Mouse (Mus musculus) heart, adult 8-10 months (tissue): ENCODE results near the gene Mapk8ip3. TPM values are rescaled to one million over a fixed set of nuclear protein-coding genes. Genes with fewer than 3 reads are reported as not detected.

Experiments
- DNase-seq: peaks from one replicate; pipeline ENCODE4 v3.0.0; 2022; ENCODE audit warnings: low spot score
- total RNA-seq, 4 experiments: library from RNA; stranded (reverse); gene quantifications; 2 replicates each; pipeline ENCODE4 v1.2.4; 2022

The Mapk8ip3 gene
- total RNA-seq, 4 experiments from 2014 or later: 55.0 to 69.0 (median 62.5) TPM

DNA sequence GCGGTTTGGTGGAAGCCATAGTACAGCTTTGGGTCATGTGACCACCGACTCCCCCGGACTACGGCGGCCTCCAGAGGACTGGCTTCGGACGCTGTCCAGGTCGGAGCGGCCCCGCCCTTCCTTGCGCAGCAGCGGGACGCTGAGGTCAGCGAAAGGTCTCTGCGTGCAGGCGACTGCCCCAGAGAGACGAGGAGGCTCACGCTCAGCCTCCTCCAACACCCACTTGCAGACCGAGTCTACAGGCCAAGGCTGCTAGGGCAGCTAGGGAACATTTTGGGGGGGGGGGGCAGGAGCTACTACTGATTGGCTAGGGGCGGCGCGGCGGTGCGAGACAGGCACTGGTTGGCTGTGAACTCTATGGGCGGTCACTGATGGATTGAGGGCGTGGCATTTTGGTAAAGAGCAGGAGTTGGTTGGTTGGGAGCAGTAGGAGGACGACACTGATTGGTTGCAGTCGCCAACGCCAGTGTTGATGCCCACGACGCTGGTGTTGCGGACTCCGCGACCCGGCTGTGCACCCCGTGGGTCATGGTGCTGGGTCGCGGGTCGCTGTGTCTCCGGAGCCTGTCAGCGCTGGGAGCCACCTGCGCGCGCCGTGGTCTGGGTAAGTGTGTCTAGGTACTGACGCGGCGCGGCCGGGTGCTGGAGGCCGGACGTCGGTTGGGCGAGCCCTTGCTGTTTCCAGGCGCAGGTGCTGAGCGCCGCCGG lies 86.6 kb downstream of the Mapk8ip3 start, which contains the start of gene Fahd1:
Gene Fahd1 (minus strand): TSS at position 300 of the 708 bp plus-strand sequence.
- peak; percentile 98 for DNase-seq

DNA sequence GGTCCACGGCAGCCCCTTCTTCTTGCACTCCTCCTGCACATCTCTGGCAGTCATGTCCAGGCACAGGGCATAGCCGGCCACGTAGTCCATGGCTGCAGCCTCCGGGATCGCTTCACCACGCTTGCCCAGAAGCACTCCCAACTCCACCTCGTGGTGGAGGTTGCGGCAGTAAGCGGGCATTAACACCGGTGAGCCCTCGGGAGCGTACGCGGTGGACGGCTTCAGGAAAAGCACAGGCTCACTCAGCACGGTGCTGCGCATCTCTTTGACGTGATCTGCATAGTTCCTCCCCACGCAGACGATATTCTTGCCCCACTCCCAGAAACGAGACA lies 87.1 kb downstream of the Mapk8ip3 start:
- no peak for DNase-seq

DNA sequence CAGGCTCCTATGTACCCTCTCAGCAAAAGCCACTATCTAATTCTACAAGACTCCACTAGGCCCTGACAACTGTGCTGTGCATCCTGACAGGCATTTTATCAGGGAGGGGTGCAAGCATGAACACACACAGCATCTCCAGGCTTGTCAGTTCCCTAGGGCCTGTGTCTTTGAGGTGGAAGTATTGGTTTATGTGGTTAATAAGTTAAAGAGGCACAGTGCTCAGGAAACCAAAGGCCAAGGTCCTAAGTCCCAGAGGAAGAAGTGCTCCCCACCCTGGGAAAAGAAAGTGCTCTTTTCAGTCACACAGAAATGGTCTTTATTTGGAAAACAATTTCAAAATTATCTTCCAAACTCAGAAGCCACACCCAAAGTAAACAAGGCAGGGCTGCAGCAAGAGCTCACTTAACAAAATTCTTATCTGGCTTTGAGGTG lies 88.2 kb downstream of the Mapk8ip3 start:
- DNase-seq: no peak

DNA sequence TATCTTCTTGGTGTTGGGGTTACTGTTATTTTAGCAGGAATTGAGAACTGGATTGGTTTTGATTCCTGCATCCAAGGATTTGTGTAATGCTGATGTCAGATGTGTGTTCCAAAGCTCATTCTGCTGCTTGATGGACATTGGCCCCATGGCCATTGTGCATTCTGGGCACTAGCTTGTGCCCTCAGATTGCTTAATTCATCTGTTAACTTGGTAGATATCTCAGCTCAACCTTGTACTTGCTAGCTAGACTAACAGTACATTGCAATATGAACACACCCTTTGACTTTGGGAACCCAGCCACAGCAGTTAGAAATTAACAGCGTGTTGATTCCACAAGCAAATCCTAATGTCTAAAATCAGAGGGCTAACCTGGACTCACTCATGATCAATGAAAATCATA lies 89.4 kb downstream of the Mapk8ip3 start:
- no peak for DNase-seq

DNA sequence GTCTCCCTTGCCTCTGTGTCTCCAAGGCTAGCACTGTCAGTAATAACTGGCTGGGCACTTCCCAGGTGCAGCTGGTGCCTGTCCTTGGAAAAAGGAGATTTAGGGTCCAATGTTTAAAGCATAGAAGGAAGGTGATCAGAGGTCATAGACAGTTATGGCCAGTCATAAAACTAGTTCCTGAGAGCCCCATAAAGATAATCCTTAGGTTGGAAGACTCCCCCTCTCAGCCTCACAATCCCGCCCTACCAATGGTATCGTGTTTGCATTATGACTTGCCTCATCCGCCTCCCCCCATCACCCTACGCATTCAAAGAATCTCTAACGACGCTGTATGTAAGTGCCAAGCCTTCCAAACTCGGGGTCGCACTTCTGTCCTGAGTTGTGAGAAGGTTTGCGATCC lies 92.3 kb downstream of the Mapk8ip3 start:
- DNase-seq: no peak

DNA sequence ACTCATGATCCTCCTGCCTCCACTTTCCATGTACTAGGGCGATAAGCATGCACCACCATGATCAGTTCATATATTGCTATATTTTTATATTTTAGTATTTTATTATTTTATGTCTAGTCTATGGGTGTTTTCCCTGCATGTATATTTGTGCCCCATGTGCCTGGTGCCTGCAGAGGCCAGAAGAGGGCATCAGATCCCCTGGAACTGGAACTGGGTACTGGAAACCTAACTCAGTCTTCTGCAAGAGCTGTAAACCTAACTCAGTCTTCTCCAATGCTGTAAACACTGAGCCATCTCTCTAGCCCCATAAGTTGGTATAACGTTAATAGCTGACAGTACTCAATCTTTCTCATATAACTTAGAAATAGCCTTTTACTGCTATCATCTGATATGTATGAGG lies 94.1 kb downstream of the Mapk8ip3 start:
- no peak for DNase-seq

Other genes starting within 250 kb of the Mapk8ip3 start
- under 1 TPM in 2 of 4 experiments, not detected in 2; 0.14 to 0.24 TPM for gene Syngr3, start 247.0 kb downstream of the Mapk8ip3 start, total RNA-seq
- gene Gfer, start 240.8 kb downstream of the Mapk8ip3 start, total RNA-seq: 10 to 100 TPM; 20.0 to 22.2 (median 21.1) TPM
- under 1 TPM; 0.49 to 0.84 (median 0.58) TPM for gene Noxo1, start 240.7 kb downstream of the Mapk8ip3 start, total RNA-seq
- gene Tbl3, start 229.3 kb downstream of the Mapk8ip3 start, total RNA-seq: 10 to 100 TPM; 14.4 to 21.6 (median 17.3) TPM
- under 1 TPM in 1 of 4 experiments, not detected in 3; 0.23 TPM for gene Rnf151, start 218.9 kb downstream of the Mapk8ip3 start, total RNA-seq
- gene Rps2, start 218.9 kb downstream of the Mapk8ip3 start, total RNA-seq: 100 to 1,000 TPM; 631 to 768 (median 679) TPM
- gene Ndufb10, start 212.5 kb downstream of the Mapk8ip3 start, total RNA-seq: 1,000 to 10,000 TPM in 1 of 4 experiments, 100 to 1,000 TPM in 3; 975 to 1,073 (median 990) TPM
- 100 to 1,000 TPM; 389 to 453 (median 417) TPM for gene Rpl3l, start 209.2 kb downstream of the Mapk8ip3 start, total RNA-seq
- 100 to 1,000 TPM; 172 to 208 (median 186) TPM for gene Msrb1, start 200.3 kb downstream of the Mapk8ip3 start, total RNA-seq
- not detected for gene Hs3st6, start 184.0 kb downstream of the Mapk8ip3 start, total RNA-seq
- under 1 TPM in 1 of 4 experiments, not detected in 3; 0.19 TPM for gene Meiob, start 132.7 kb downstream of the Mapk8ip3 start, total RNA-seq
- gene Hagh, start 96.8 kb downstream of the Mapk8ip3 start, total RNA-seq: 10 to 100 TPM; 78.0 to 97.5 (median 87.2) TPM
- gene Fahd1, start 86.6 kb downstream of the Mapk8ip3 start, total RNA-seq: 10 to 100 TPM; 85.1 to 94.4 (median 88.7) TPM
- gene Igfals, start 71.0 kb downstream of the Mapk8ip3 start, total RNA-seq: 10 to 100 TPM in 2 of 4 experiments, 1 to 10 TPM in 2; 7.8 to 14.5 (median 11.1) TPM
- gene Nubp2, start 50.6 kb downstream of the Mapk8ip3 start, total RNA-seq: 10 to 100 TPM; 17.2 to 20.1 (median 19.2) TPM
- 10 to 100 TPM; 25.8 to 29.3 (median 27.7) TPM for gene Spsb3, start 50.3 kb downstream of the Mapk8ip3 start, total RNA-seq
- 10 to 100 TPM; 19.4 to 23.5 (median 21.1) TPM for gene Eme2, start 41.9 kb downstream of the Mapk8ip3 start, total RNA-seq
- 100 to 1,000 TPM in 2 of 4 experiments, 10 to 100 TPM in 2; 88.8 to 125 (median 109) TPM for gene Mrps34, start 41.9 kb downstream of the Mapk8ip3 start, total RNA-seq
- 10 to 100 TPM; 29.0 to 31.4 (median 29.5) TPM for gene Nme3, start 40.5 kb downstream of the Mapk8ip3 start, total RNA-seq
- gene Jpt2, start 23.7 kb upstream of the Mapk8ip3 start, total RNA-seq: 10 to 100 TPM in 2 of 4 experiments, 1 to 10 TPM in 2; 6.4 to 12.8 (median 9.6) TPM
- gene Cramp1l, start 78.8 kb upstream of the Mapk8ip3 start, total RNA-seq: 10 to 100 TPM in 1 of 4 experiments, 1 to 10 TPM in 3; 9.4 to 11.3 (median 9.6) TPM
- gene Ift140, start 79.1 kb upstream of the Mapk8ip3 start, total RNA-seq: 1 to 10 TPM; 3.5 to 6.3 (median 4.5) TPM
- 10 to 100 TPM; 29.7 to 45.6 (median 39.3) TPM for gene Tmem204, start 146.6 kb upstream of the Mapk8ip3 start, total RNA-seq
- 10 to 100 TPM; 10.8 to 15.7 (median 13.5) TPM for gene Telo2, start 179.0 kb upstream of the Mapk8ip3 start, total RNA-seq
- gene Ptx4, start 183.8 kb upstream of the Mapk8ip3 start, total RNA-seq: 1 to 10 TPM; 3.4 to 7.7 (median 4.5) TPM
- 10 to 100 TPM; 25.7 to 28.2 (median 27.1) TPM for gene Clcn7, start 196.4 kb upstream of the Mapk8ip3 start, total RNA-seq
- gene Ccdc154, start 225.5 kb upstream of the Mapk8ip3 start, total RNA-seq: not detected
- gene Gm38655, start 238.5 kb upstream of the Mapk8ip3 start, total RNA-seq: not detected
- gene BC003965, start 247.6 kb upstream of the Mapk8ip3 start, total RNA-seq: 10 to 100 TPM; 21.6 to 25.9 (median 22.5) TPM